Mouse (Mus musculus): ENCODE data around the gene Jph4.

Gene Jph4

GRCm38 (mm10) chr14:55116425-55117200 lies at the start of gene Jph4:
Gene Jph4, minus strand, starts transcription at chr14:55116935.
- in situ Hi-C loops (cut with MboI; ENCODE audit: low sequenced_read_pairs) = no loop called here

GRCm38 (mm10) chr14:55164172-55164806 lies 47.6 kb upstream of the Jph4 start:
- in situ Hi-C loops (cut with MboI; ENCODE audit: low sequenced_read_pairs) = no loop called here

- in situ Hi-C loops (cut with MboI; ENCODE audit: low sequenced_read_pairs) = no loop called here
Observed at GRCm38 (mm10) chr14:55162168-55162567, 45.4 kb upstream of the Jph4 start.

- in situ Hi-C loops (cut with MboI; ENCODE audit: low sequenced_read_pairs) = no loop called here
Observed at GRCm38 (mm10) chr14:55161098-55161634, 44.4 kb upstream of the Jph4 start.

GRCm38 (mm10) chr14:55160251-55161071 lies 43.7 kb upstream of the Jph4 start:
- in situ Hi-C loops (cut with MboI; ENCODE audit: low sequenced_read_pairs) = no loop called here

GRCm38 (mm10) chr14:55157322-55158065 lies 40.8 kb upstream of the Jph4 start:
- in situ Hi-C loops (cut with MboI; ENCODE audit: low sequenced_read_pairs) = no loop called here

GRCm38 (mm10) chr14:55152951-55153481 lies 36.3 kb upstream of the Jph4 start:
- in situ Hi-C loops (cut with MboI; ENCODE audit: low sequenced_read_pairs) = no loop called here

- in situ Hi-C loops (cut with MboI; ENCODE audit: low sequenced_read_pairs) = no loop called here
Observed at GRCm38 (mm10) chr14:55152174-55152573, 35.4 kb upstream of the Jph4 start.

GRCm38 (mm10) chr14:55150985-55151384 lies 34.2 kb upstream of the Jph4 start:
- in situ Hi-C loops (cut with MboI; ENCODE audit: low sequenced_read_pairs) = no loop called here

GRCm38 (mm10) chr14:55149041-55149440 lies 32.3 kb upstream of the Jph4 start:
- in situ Hi-C loops (cut with MboI; ENCODE audit: low sequenced_read_pairs) = no loop called here

- in situ Hi-C loops (cut with MboI; ENCODE audit: low sequenced_read_pairs) = no loop called here
Observed at GRCm38 (mm10) chr14:55148363-55148915, 31.7 kb upstream of the Jph4 start.

GRCm38 (mm10) chr14:55146829-55147401 lies 30.2 kb upstream of the Jph4 start:
- in situ Hi-C loops (cut with MboI; ENCODE audit: low sequenced_read_pairs) = no loop called here

GRCm38 (mm10) chr14:55146324-55146723 lies 29.6 kb upstream of the Jph4 start:
- in situ Hi-C loops (cut with MboI; ENCODE audit: low sequenced_read_pairs) = no loop called here

- in situ Hi-C loops (cut with MboI; ENCODE audit: low sequenced_read_pairs) = no loop called here
Observed at GRCm38 (mm10) chr14:55139313-55139712, 22.6 kb upstream of the Jph4 start.

- in situ Hi-C loops (cut with MboI; ENCODE audit: low sequenced_read_pairs) = no loop called here
Observed at GRCm38 (mm10) chr14:55135676-55136075, 18.9 kb upstream of the Jph4 start.

- in situ Hi-C loops (cut with MboI; ENCODE audit: low sequenced_read_pairs) = no loop called here
Observed at GRCm38 (mm10) chr14:55126521-55126920, 9.8 kb upstream of the Jph4 start.

- in situ Hi-C loops (cut with MboI; ENCODE audit: low sequenced_read_pairs) = no loop called here
Observed at GRCm38 (mm10) chr14:55125711-55126110, 9.0 kb upstream of the Jph4 start.

GRCm38 (mm10) chr14:55122359-55122758 lies 5.6 kb upstream of the Jph4 start:
- in situ Hi-C loops (cut with MboI; ENCODE audit: low sequenced_read_pairs) = no loop called here

GRCm38 (mm10) chr14:55121947-55122346 lies 5.2 kb upstream of the Jph4 start:
- in situ Hi-C loops (cut with MboI; ENCODE audit: low sequenced_read_pairs) = no loop called here

Data from CH12F3 (cell line).